Mouse (Mus musculus) CD4-positive, CD25-positive, alpha-beta regulatory T cell, adult 9 weeks (primary cell): Measurements from ENCODE around the gene Srp54a. TPM values are rescaled to one million over a fixed set of nuclear protein-coding genes. Genes with fewer than 3 reads are reported as not detected.

Experiments used
- polyA plus RNA-seq: library from polyadenylated mRNA; unstranded; fragments of 100-300 nt; shearing (Covaris generic); gene quantifications from one replicate; pipeline ENCODE4 v1.2.1, GENCODE M21; 2017

Srp54a gene
- polyA plus RNA-seq, result 174 TPM

GRCm38 (mm10) chr12:55079726-55080600 lies at the start of gene Srp54a, which contains the start of gene 2700097O09Rik:
Srp54a (plus strand) TSS chr12:55080262.
2700097O09Rik (minus strand) TSS chr12:55080110.

GRCm38 (mm10) chr12:55124242-55124641 lies 44.2 kb downstream of the Srp54a start, which contains the start of gene Fam177a:
Fam177a (plus strand) TSS chr12:55124469.

GRCm38 (mm10) chr12:55154559-55155448 lies 74.7 kb downstream of the Srp54a start, which contains the start of gene Srp54b:
Srp54b (plus strand) TSS chr12:55155104.

Other genes with a start within 250 kb of the Srp54a start
- gene Cfl2, start 217.4 kb upstream of the Srp54a start, polyA plus RNA-seq, result 21.6 TPM
- not detected for gene Gm20403, start 93.7 kb upstream of the Srp54a start, polyA plus RNA-seq
- gene Baz1a, start 65.9 kb upstream of the Srp54a start, polyA plus RNA-seq, result 12.3 TPM
- gene 2700097O09Rik, start 152 bp upstream of the Srp54a start, polyA plus RNA-seq, result 21.2 TPM
- gene Fam177a, start 44.2 kb downstream of the Srp54a start, polyA plus RNA-seq, result 12.1 TPM
- gene Srp54b, start 74.8 kb downstream of the Srp54a start, polyA plus RNA-seq, result 41.6 TPM
- gene 1700047I17Rik2, start 119.3 kb downstream of the Srp54a start, polyA plus RNA-seq, result not detected
- 77.9 TPM for gene Srp54c, start 149.9 kb downstream of the Srp54a start, polyA plus RNA-seq
- 10.1 TPM for gene 1110008L16Rik, start 219.3 kb downstream of the Srp54a start, polyA plus RNA-seq
- gene Ppp2r3c, start 222.7 kb downstream of the Srp54a start, polyA plus RNA-seq, result 21.1 TPM